Mouse (Mus musculus) G1E (cell line): ENCODE results near the gene Lcn2. TPM values are rescaled to one million over a fixed set of nuclear protein-coding genes. Genes with fewer than 3 reads are reported as not detected.
A peak's percentile ranks its signal among the peaks of the same experiment; 100 is the strongest.

Experiments
- ATAC-seq: 2 replicates; pipeline ENCODE4 v1.8.0; 2016; ENCODE audit warnings: mild to moderate bottlenecking; ENCODE audit not compliant: insufficient number of reproducible peaks, poor library complexity, low FRiP score, severe bottlenecking; ENCODE audit errors: extremely low read depth
- DNase-seq: peaks from one replicate; pipeline ENCODE4 v3.0.0; 2012; ENCODE audit warnings: low spot score
- H3K27me3 ChIP-seq: 2 replicates; pipeline ENCODE4 v1.6.1; 2012; ENCODE audit warnings: mild to moderate bottlenecking, low read length, inconsistent platforms; ENCODE audit not compliant: insufficient read depth
- H3K36me3 ChIP-seq: replicated peaks from 2 replicates; pipeline ENCODE3; 2012; ENCODE audit warnings: mild to moderate bottlenecking, inconsistent platforms
- H3K4me1 ChIP-seq: 2 replicates; pipeline ENCODE4 v1.6.1; 2012; ENCODE audit warnings: low read depth, low read length, inconsistent platforms, mixed read lengths; ENCODE audit not compliant: insufficient read depth
- H3K4me3 ChIP-seq: 2 replicates; pipeline ENCODE4 v1.5.1; 2012; ENCODE audit warnings: low read depth, mild to moderate bottlenecking, inconsistent platforms, low read length, moderate library complexity, mixed read lengths
- H3K9me3 ChIP-seq: replicated peaks from 2 replicates; pipeline ENCODE4 v1.6.1; 2012; ENCODE audit warnings: inconsistent platforms
- CTCF ChIP-seq: IDR thresholded peaks from 2 replicates; pipeline ENCODE4 v1.5.1; 2012; ENCODE audit warnings: low read depth, low read length, inconsistent platforms, mixed read lengths
- GATA1 ChIP-seq: IDR thresholded peaks from 2 replicates; pipeline ENCODE4 v1.6.1; 2012; ENCODE audit warnings: borderline replicate concordance, low read length, inconsistent platforms, mixed read lengths
- GATA2 ChIP-seq: IDR thresholded peaks from 2 replicates; pipeline ENCODE4 v1.6.1; 2012; ENCODE audit warnings: low read depth, low read length, inconsistent platforms, borderline replicate concordance
- POLR2AphosphoS5 ChIP-seq: IDR thresholded peaks from 2 replicates; pipeline ENCODE4 v1.6.1; 2012; ENCODE audit warnings: low read depth, low read length, inconsistent platforms; ENCODE audit not compliant: insufficient replicate concordance
- TAL1 ChIP-seq: conservative IDR thresholded peaks from 2 replicates; pipeline ENCODE4 v1.6.1; 2012; ENCODE audit warnings: low read depth, low read length, inconsistent platforms, mixed read lengths
- polyA plus RNA-seq: library from polyadenylated mRNA; stranded (reverse); fragments of >175 nt; gene quantifications from 2 replicates; pipeline ENCODE4 v1.2.3, GENCODE M21; 2012
- total RNA-seq, 2 experiments: library from RNA; stranded (forward) in 1 of 2; stranded (reverse) in 1 of 2; fragments of 200-1000 nt in 1 of 2; fragments of >200 nt in 1 of 2; fragmentation: Nextera tagmentation in 1 of 2; gene quantifications; 2 replicates each; pipeline ENCODE4 v1.2.3; 2014 to 2017

The Lcn2 gene
- total and polyA plus RNA-seq, 3 experiments, result 0.05 TPM; not detected in 2

DNA sequence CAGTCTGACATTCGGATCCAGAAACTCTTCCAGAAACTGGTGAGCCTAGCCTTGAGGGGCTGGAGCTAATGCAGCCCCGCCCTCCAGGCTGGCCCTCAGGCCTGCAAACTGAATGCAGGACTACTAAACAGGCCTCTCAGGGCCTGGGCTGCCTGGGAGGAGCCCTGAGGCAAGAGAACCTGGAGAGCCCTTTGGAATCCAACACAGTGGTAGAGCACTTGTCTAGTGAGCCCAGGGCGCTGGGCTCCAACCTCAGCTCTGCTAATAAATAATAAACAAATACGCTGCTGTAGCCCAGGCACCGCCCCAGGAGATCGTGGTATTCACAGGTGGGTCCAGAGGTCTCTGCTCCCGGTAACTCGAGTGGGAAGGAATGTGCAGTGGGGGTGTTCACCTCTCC lies 2.8 kb upstream of the Lcn2 start:
- H3K27me3 ChIP-seq, result peaks cover 65% of the 10 kb centered on the region
- DNase-seq (no peak), ATAC-seq (no peak)
- peaks cover 11% of the 10 kb centered on the region for H3K4me1 ChIP-seq
- H3K4me3 ChIP-seq, result no peak overlapping the region
- TF ChIP-seq GATA1 (no peak), POLR2AphosphoS5 (no peak), CTCF (no peak), GATA2 (no peak), TAL1 (no peak)
- H3K9me3 ChIP-seq, result 0 out of 2 replicates have a peak, but pooled peaks cover 4% of the 10 kb centered on the region
- no peaks in the 10 kb centered on the region for H3K36me3 ChIP-seq

DNA sequence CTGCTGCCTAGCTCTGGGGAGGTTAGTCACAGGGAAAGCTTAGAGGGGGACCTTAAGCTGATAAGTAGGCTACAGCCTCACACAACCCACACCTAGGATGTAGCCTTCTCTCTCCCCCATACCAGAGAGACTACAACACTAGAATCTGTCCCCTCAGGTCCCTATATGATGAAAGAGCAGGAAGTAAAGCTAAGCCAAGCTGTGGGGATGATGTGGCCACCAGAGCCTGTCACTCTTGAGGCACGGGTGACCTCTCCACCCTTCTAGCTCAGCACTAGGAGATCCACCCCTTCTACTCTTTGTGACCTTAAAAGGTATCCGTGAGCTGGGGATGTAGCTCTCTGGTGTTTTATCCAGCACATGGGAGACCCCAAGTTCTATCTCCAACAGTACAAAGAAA lies 1.1 kb upstream of the Lcn2 start:
- Histone ChIP-seq H3K36me3 (no peaks in the 10 kb centered on the region), H3K4me3 (no peak overlapping the region), H3K9me3 (0 out of 2 replicates have a peak, but pooled peaks cover 4% of the 10 kb centered on the region), H3K27me3 (peaks cover 80% of the 10 kb centered on the region), H3K4me1 (no peaks in the 10 kb centered on the region; the same call in none of the 2 replicates)
- no peak for TF ChIP-seq CTCF
- TF ChIP-seq GATA1, result no peak
- TF ChIP-seq POLR2AphosphoS5, result no peak
- TF ChIP-seq GATA2, result no peak
- no peak for TF ChIP-seq TAL1
- DNase-seq (no peak), ATAC-seq (no peak)

DNA sequence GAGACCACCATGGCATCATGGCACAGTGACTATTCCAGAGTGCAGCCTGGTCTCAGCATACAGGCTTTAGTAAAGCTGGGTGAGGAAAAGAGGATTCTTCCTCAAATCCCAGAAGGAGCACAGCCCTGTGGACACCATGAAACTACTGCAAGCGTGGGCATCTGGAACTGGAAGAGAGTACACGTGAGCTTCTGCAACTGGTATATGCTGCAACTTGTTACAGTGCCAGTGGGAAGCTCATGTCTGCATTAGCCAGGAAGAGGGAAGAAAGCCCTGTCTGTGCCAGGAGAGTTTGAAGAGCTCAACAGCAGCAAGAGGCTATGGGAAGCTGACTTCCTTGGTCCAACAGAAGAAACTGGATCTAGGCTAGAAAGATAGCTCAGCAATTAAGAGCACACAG lies 5.4 kb downstream of the Lcn2 start:
- peaks cover 51% of the 10 kb centered on the region for H3K27me3 ChIP-seq
- no peak for ATAC-seq
- H3K4me3 ChIP-seq, result no peak overlapping the region
- H3K4me1 ChIP-seq, result peaks cover 32% of the 10 kb centered on the region
- TF ChIP-seq GATA1 (no peak), POLR2AphosphoS5 (no peak), TAL1 (no peak), GATA2 (no peak), CTCF (no peak)
- H3K9me3 ChIP-seq, result no peaks in the 10 kb centered on the region
- DNase-seq, result no peak
- peaks cover 29% of the 10 kb centered on the region for H3K36me3 ChIP-seq

DNA sequence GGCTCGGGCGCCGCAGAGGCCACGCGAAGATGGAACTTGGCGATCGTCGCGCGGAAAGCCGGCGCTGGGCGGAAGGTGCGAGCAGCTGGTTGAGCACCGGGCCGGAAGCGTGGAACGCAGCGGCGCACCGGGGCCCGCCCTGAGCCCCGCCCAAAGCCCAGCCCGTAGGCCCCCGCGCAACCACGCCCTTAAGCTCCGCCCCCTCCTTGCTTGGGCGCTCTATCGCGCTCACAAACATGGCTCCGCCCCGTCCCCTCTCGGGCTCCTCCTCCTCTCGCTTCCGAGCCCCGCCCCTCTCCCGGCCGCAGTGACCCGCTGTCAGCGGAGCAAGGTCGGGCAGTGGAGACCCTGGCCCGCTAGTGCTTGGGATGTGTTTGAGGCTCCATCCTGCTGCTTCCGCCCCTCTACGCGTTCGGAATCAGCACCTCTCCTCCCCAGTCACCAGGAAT lies 6.3 kb downstream of the Lcn2 start, which contains the start of gene 1110008P14Rik:
Gene 1110008P14Rik, minus strand, starts transcription at position 164 of the 449 bp plus-strand sequence.
- no peak for TF ChIP-seq POLR2AphosphoS5
- TF ChIP-seq CTCF, result no peak
- TF ChIP-seq TAL1, result no peak
- no peak for TF ChIP-seq GATA2
- no peak for TF ChIP-seq GATA1
- H3K4me1 ChIP-seq, result peaks cover 32% of the 10 kb centered on the region
- H3K9me3 ChIP-seq, result no peaks in the 10 kb centered on the region
- peak within 1 kb of the TSS; percentile 79 for H3K4me3 ChIP-seq
- peaks cover 42% of the 10 kb centered on the region for H3K27me3 ChIP-seq
- peak; percentile 93 for DNase-seq
- peak; percentile 89 for ATAC-seq
- H3K36me3 ChIP-seq, result peaks cover 38% of the 10 kb centered on the region

DNA sequence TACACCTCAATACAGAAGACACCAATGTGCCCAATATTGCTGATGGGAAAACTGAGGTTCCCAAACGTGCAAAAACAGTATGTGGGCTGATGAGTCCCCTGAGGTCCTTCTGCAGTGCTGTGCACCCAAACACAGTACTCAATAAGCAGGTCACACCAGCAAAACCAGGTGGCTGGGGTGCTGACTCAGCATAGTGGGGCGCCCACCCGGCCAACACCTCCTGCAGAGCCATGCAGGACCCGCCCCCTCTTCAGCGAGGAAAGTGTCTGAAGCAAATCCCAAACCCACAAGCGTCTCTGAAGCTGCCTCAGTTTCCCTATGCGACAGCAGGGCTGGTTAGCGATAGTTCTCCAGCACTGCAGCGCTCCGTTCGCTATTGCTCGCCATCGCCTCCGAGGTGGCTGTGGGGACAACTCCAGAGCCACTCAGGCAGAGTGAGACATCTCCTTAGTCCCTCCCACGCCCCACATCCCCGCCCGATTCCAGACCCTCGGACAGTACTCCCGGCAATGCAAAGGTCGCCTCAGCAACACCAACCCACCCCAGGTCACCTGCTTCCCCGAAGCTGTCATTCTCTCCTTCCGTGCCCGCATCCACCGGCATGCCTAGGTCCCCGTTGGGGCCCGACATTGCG lies 6.8 kb downstream of the Lcn2 start:
- no peak for TF ChIP-seq GATA1
- no peak for TF ChIP-seq CTCF
- no peak for TF ChIP-seq POLR2AphosphoS5
- TF ChIP-seq TAL1, result no peak
- no peak for TF ChIP-seq GATA2
- DNase-seq, result no peak
- no peak for ATAC-seq
- peaks cover 43% of the 10 kb centered on the region for H3K36me3 ChIP-seq
- no peaks in the 10 kb centered on the region for H3K9me3 ChIP-seq
- peaks cover 37% of the 10 kb centered on the region for H3K27me3 ChIP-seq
- H3K4me3 ChIP-seq, result peak overlapping the region; percentile 79
- H3K4me1 ChIP-seq, result peaks cover 32% of the 10 kb centered on the region

DNA sequence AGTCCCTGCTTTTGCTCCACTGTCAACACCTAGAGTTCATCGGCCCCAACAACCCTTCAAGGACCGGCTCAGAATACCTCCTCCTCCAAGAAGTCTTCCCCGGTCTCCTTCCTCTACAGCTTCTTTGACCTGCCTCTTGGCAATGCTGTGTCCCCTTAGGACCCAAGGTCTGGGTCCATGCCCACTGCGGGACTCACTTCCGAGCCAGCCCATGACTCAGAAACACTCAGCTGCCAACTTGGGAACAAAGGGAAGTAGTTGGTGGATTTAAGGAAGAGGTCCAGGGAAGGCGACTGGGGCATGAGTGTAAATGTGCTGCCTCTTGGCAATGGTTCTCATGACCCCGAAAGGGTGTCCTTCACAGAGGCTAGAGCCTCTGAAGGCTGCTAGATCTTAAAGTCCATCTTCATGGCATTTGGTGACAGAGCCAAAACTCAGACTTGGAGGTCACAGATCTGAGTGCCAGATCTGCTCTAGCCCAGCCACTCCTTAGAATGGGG lies 8.0 kb downstream of the Lcn2 start:
- TF ChIP-seq GATA1 (no peak), GATA2 (no peak), POLR2AphosphoS5 (no peak), CTCF (no peak), TAL1 (no peak)
- ATAC-seq (no peak), DNase-seq (no peak)
- H3K9me3 ChIP-seq, result no peaks in the 10 kb centered on the region
- H3K27me3 ChIP-seq, result peaks cover 25% of the 10 kb centered on the region
- H3K36me3 ChIP-seq, result peaks cover 55% of the 10 kb centered on the region
- H3K4me3 ChIP-seq, result no peak overlapping the region
- H3K4me1 ChIP-seq, result peaks cover 32% of the 10 kb centered on the region

DNA sequence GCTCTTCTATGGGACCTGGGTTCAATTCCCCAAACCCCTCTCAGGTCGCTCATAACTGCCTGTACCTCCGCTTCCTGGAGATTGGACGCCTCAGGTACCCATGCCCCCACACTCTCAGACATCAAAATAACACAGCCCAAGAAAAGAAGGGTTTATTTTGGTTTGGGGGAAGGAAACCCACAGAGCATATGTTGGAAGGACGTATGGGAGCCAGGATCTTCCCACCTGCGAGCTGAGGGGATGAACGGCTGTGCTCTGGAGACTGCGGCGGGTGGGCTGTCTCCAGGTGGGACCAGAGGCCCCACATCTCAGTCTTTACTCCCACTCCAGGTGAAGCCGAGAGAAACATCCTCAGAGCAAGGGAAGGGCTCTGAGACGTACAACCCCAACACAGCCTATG lies 11.1 kb downstream of the Lcn2 start:
- Histone ChIP-seq H3K4me1 (peaks cover 17% of the 10 kb centered on the region), H3K27me3 (peaks cover under 1% of the 10 kb centered on the region; the same call in 1 of the 2 replicates), H3K36me3 (peaks cover 83% of the 10 kb centered on the region), H3K4me3 (no peak overlapping the region), H3K9me3 (no peaks in the 10 kb centered on the region)
- TF ChIP-seq TAL1 (no peak), GATA2 (no peak), CTCF (no peak), GATA1 (no peak), POLR2AphosphoS5 (no peak)
- no peak for ATAC-seq
- DNase-seq, result no peak
